Mouse (Mus musculus) spleen, postnatal 14 days (tissue): ENCODE measurements around the gene Prr14.
A peak's percentile ranks its signal among the peaks of the same experiment; 100 is the strongest.
"Not testable (repeated sequence)": the region's sequence is repeated elsewhere in the genome, so short reads cannot be mapped to it uniquely, and the experiment has no call there.

Experiments
- DNase-seq, 2 experiments: peaks; one replicate each; pipeline ENCODE4 v3.0.0; 2021 to 2022; ENCODE audit warnings: low spot score in 2 of 2

Prr14 gene

DNA sequence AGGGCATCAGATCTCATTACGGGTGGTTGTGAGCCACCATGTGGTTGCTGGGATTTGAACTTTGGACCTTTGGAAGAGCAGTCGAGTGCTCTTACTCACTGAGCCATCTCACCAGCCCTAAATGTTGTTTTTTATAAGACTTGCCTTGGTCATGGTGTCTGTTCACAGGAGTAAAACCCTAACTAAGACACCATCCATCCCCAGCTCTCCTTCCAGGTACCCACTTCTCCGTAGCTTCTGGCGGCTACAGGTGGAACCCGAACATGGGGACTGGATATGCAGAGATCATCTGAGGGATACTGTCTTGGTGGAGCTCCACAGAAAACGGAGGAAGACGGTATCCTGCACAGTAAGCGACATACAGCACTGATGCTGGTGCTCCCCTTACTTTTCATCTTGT lies at the start of gene Prr14:
Gene Prr14, plus strand, starts transcription at position 301 of the 400 bp plus-strand sequence.
- not testable (repeated sequence) for DNase-seq

DNA sequence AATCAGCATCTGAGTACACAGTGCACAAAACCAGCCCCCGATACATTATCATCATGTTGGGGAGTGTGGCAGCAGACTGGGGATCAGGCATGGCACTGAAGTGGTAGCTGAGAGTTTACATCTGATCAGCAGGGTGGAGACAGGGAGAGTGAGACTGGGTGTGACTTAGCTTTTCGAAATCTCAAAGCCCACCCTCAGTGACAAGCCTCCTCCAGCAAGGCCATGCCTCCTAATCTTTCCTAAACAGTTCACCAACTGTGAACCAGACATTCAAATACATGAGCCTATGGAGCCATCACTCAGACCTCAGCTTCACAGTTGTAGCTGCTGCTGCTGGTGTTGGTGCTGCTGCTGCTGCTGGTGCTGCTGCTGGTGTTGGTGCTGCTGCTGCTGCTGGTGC lies 48.0 kb upstream of the Prr14 start:
- DNase-seq, result no peak

- DNase-seq, result peak; percentile 94 to 97
Observed at GRCm38 (mm10) chr7:127421388-127422191, 37.8 kb upstream of the Prr14 start, which contains the start of gene Zfp688. Gene Zfp688, minus strand, starts transcription at chr7:127422068.

GRCm38 (mm10) chr7:127422247-127422646 lies 37.2 kb upstream of the Prr14 start:
- DNase-seq, result peak in 1 of 2 experiments; percentile 17

DNA sequence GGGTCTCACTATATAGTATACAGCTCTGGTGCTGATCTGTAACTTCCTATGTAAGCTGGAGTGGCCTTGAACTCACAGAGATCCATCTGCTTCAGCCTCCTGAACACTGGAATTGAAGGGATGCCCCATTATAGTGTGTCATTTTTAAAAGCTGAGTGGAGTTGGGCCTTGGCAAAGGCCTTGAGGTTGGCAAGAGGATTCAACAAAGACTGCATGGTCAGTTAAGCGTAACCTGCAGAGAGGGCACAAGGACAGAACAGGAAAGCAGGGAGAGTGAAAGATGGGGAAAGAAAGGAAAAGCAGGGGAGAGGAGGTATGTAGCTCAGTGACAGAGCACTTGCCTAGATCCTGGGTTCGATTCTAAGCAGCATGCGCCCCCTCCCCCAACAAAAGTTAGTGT lies 34.1 kb upstream of the Prr14 start:
- no peak for DNase-seq

- no peak for DNase-seq
Observed at GRCm38 (mm10) chr7:127425911-127426310, 33.5 kb upstream of the Prr14 start.

GRCm38 (mm10) chr7:127426354-127426753 lies 33.1 kb upstream of the Prr14 start:
- no peak for DNase-seq

GRCm38 (mm10) chr7:127435206-127435605 lies 24.2 kb upstream of the Prr14 start:
- DNase-seq, result no peak

GRCm38 (mm10) chr7:127437724-127438123 lies 21.7 kb upstream of the Prr14 start:
- peak in 1 of 2 experiments; percentile 33 for DNase-seq

- DNase-seq, result no peak
Observed at GRCm38 (mm10) chr7:127443976-127444375, 15.4 kb upstream of the Prr14 start.

DNA sequence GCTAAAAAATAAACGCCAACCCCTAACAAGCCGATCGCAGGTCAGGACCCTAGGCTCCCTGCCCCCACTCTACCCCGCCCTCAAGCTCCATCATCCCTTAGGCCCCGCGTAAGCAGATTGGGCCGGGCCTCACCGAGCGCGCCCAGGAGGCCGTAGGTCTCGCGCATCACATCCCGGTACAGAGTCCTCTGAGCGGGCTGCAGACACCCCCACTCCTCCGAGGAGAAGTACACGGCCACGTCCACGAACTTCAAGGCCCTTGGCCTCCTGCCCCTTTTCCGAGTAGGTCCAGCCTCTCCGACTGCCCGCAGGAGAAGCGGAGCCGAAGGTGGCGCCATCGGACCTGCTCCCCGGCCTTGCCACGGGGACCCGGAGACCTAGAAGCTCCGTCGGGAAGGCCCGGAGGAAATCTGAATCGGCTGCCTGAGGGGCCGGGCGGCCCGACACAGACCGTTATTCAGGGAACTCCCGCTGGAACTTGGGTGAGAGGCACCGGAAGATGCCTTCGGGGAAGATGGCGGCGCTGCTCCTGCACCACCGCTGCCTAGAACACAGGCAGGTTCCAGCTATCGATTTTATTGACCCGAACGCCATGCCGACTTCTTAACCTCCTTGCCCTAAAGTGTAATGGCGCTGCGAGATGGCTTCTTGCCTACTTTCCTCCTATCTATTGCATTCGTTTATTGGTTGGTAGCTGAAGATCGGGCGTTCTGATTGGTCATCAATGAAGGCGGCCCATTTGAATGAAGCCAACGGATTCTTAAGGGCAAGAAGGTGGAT lies 10.7 kb upstream of the Prr14 start, which contains the start of gene Zfp689:
Gene Zfp689, minus strand, starts transcription at position 638 of the 780 bp plus-strand sequence.
- DNase-seq, result peak; percentile 76 to 89

DNA sequence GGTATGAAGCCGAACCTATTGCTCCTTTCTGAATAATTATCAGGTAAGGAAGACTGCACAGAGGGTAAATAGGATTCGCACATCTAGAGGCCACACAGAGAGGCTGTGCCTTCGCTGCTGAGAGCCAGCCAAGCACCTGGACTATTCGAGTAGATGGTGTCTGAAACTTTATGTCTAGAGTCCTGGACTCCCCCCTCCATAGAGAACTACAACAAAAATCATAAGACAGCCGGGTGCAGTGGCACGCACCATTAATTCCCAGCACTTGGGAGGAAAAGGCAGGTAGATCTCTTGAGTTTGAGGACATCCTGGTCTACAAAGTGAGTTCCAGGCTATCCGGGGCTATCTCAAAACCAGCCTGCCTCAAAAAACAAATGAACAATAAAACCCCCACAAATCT lies 9.4 kb upstream of the Prr14 start:
- DNase-seq, result no peak

- DNase-seq, result no peak
Observed at GRCm38 (mm10) chr7:127453056-127453455, 6.4 kb upstream of the Prr14 start.

- no peak for DNase-seq
Observed at GRCm38 (mm10) chr7:127454905-127455304, 4.5 kb upstream of the Prr14 start.

DNA sequence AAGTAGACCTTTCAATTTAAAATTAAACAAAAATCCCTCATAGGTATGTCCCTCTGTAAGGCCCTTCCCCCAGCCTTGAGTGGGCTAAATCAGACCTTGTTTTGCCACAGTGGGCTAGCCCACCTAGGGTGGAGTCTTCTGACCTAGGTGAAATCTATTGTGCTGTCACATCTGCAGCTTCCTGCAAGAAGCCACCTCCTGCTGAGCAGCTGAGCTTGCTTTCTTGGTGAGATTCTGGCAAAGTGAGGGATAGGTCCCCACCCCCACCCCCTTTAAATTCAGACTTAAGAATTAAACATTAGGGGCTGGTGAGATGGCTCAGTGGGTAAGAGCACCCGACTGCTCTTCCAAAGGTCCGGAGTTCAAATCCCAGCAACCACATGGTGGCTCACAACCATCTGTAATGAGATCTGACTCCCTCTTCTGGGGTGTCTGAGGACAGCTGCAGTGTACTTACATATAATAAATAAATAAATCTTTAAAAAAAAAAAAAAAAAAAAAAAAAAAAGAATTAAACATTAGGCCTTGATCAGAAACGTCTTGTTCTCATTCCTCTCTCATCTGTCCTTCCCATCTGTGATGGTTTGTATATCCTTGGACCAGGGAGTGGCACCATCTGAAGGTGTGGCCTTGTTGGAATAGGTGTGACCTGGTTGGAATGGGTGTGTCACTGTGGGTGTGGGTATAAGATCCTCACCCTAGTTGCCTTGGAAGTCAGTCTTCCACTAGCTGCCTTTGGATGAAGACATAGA lies 864 bp upstream of the Prr14 start:
- not testable (repeated sequence) for DNase-seq

DNA sequence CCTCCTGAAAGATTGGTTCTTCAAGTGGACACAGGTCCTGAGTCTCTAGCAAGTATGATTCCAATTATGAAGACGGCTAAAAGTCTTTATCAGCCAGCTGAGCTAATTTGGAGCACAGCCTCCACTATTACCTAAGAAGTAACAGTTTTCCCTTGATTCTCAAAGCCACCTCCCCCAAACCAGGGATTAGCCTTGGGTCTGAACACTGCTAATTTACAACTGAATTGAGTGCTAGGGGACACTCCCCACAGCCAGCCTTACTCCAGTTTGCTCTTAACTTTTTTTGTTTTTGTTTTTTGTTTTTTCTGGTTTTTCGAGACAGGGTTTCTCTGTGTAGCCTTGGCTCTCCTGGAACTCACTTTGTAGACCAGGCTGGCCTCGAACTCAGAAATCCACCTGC lies 5.8 kb downstream of the Prr14 start:
- DNase-seq, result no peak

GRCm38 (mm10) chr7:127465670-127466069 lies 6.3 kb downstream of the Prr14 start:
- not testable (repeated sequence) for DNase-seq

GRCm38 (mm10) chr7:127466606-127467005 lies 7.2 kb downstream of the Prr14 start:
- DNase-seq, result no peak

GRCm38 (mm10) chr7:127470011-127470715 lies 10.8 kb downstream of the Prr14 start:
- no peak for DNase-seq

DNA sequence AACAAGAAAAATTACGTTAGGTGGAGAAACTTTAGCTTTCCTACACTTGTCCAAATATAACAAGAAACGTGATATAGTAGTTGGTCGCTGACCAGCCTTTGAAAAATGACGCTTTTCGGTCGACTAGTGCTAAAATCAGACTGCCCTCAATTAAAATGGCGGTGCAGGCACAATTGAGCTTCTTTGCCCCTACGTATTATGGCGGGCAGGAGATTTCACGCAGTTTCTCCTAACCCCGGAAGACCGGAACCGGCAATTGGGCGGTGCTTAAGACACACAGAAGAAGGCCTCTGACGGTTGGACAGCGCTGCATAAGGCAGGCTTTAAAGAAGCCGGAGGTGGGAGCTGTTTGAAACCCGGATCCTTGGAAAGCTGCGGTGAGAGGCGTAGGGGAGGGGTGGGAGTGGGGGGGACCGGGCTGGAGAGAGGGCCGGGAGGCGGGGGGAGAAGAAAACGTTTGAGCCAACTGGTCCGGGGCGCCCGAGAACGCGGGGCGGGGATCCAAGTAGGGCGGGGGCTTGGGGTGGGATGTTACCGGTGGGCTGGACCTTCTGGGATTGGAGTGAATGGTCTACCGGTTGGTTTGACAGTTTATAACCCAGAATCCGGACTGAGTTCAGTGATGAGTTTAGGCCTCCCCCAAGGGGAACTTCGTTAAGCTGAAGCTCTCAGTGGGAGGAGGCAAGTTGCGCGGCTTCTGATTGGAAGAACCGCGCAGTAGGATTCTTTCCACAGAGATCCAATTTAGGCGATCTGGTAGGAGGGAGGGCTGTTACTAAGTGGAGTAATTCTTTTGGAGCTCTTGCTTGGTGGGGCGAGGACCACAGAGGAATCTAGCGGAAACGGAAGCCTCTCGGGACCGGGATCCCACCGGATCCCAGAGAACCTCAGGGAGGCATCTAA lies 11.6 kb downstream of the Prr14 start:
- peak; percentile 72 to 80 for DNase-seq
